Mouse (Mus musculus) spleen, postnatal 0 days (tissue): Measurements from ENCODE around the gene Olfr1392. TPM values are rescaled to one million over a fixed set of nuclear protein-coding genes. Genes with fewer than 3 reads are reported as not detected.

Experiments used
- polyA plus RNA-seq: library from polyadenylated mRNA; unstranded; fragments of >200 nt; fragmentation: Nextera tagmentation; extraction: Ambion mirVana; gene quantifications from 2 replicates; pipeline ENCODE4 v1.2.1, GENCODE M21; 2015

The Olfr1392 gene
- not detected in 2 replicates for polyA plus RNA-seq

GRCm38 (mm10) chr11:49284982-49285381 is at the start of gene Olfr1392:
Olfr1392 (plus strand) TSS chr11:49285282.

GRCm38 (mm10) chr11:49243727-49244594 is 41.1 kb upstream of the Olfr1392 start, which contains the start of gene Mgat1:
Mgat1 (plus strand) TSS chr11:49244191.

GRCm38 (mm10) chr11:49278222-49278621 is 6.9 kb upstream of the Olfr1392 start, which contains the start of gene Olfr1393:
Olfr1393 (plus strand) TSS chr11:49278304.

GRCm38 (mm10) chr11:49304441-49304840 is 19.4 kb downstream of the Olfr1392 start, which contains the start of gene Olfr10:
Olfr10 (plus strand) TSS chr11:49304741.

DNA sequence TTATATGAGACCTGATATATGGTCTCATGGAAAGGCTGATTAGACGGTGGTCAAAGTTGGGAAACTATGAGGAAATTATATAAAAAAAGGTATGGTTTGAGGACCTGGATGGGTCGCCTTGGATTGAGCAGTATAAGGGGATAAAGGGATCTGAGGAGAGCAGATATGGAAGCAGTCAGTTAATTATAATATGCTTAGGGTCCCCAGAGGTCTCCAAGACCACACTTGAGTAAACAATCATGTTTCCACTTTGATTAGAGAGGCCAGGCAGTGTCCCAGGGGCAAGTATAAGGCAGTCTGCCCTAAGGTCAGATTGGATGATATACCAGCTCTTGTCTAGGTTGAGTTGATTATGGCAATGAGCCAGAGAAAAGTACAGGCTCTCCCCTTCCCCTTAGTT is 37.4 kb downstream of the Olfr1392 start, which contains the start of gene Olfr1391:
Olfr1391 (plus strand) TSS at position 301 of the 400 bp plus-strand sequence.

GRCm38 (mm10) chr11:49334888-49335287 is 49.8 kb downstream of the Olfr1392 start, which contains the start of gene Olfr1390:
Olfr1390 (plus strand) TSS chr11:49335188.

Other genes starting within 250 kb of the Olfr1392 start
- 3.0 and 4.7 TPM in 2 replicates for gene 9930111J21Rik2, start 234.0 kb upstream of the Olfr1392 start, polyA plus RNA-seq
- 5.2 and 8.0 TPM in 2 replicates for gene Tgtp2, start 221.1 kb upstream of the Olfr1392 start, polyA plus RNA-seq
- gene Ifi47, start 208.7 kb upstream of the Olfr1392 start, polyA plus RNA-seq = 14.6 and 19.2 TPM in 2 replicates
- gene Olfr1396, start 170.4 kb upstream of the Olfr1392 start, polyA plus RNA-seq = 0.05 and 0.25 TPM in 2 replicates
- gene Olfr1395, start 143.0 kb upstream of the Olfr1392 start, polyA plus RNA-seq = not detected in 2 replicates
- not detected in 2 replicates for gene Olfr1394, start 130.9 kb upstream of the Olfr1392 start, polyA plus RNA-seq
- gene Btnl9, start 98.1 kb upstream of the Olfr1392 start, polyA plus RNA-seq = 2.3 and 3.0 TPM in 2 replicates
- gene Zfp62, start 82.0 kb upstream of the Olfr1392 start, polyA plus RNA-seq = 14.1 and 14.2 TPM in 2 replicates
- gene Mgat1, start 41.1 kb upstream of the Olfr1392 start, polyA plus RNA-seq = 41.9 and 46.3 TPM in 2 replicates
- 0.04 TPM in 1 of 2 replicates, not detected in the other for gene Olfr1393, start 7.0 kb upstream of the Olfr1392 start, polyA plus RNA-seq
- gene Olfr10, start 19.5 kb downstream of the Olfr1392 start, polyA plus RNA-seq = not detected in 2 replicates
- gene Olfr1391, start 37.5 kb downstream of the Olfr1392 start, polyA plus RNA-seq = not detected in 2 replicates
- not detected in 2 replicates for gene Olfr1390, start 49.9 kb downstream of the Olfr1392 start, polyA plus RNA-seq
- gene Olfr1389, start 137.8 kb downstream of the Olfr1392 start, polyA plus RNA-seq = not detected in 2 replicates
- 0.04 TPM in 1 of 2 replicates, not detected in the other for gene Olfr1388, start 151.3 kb downstream of the Olfr1392 start, polyA plus RNA-seq
- not detected in 2 replicates for gene Olfr1387, start 170.1 kb downstream of the Olfr1392 start, polyA plus RNA-seq
- gene Olfr1386, start 179.8 kb downstream of the Olfr1392 start, polyA plus RNA-seq = not detected in 2 replicates
- gene Olfr1385, start 203.8 kb downstream of the Olfr1392 start, polyA plus RNA-seq = not detected in 2 replicates
- gene Olfr1384, start 221.4 kb downstream of the Olfr1392 start, polyA plus RNA-seq = not detected in 2 replicates
- not detected in 2 replicates for gene Olfr1383, start 234.4 kb downstream of the Olfr1392 start, polyA plus RNA-seq
- not detected in 2 replicates for gene Olfr1382, start 243.0 kb downstream of the Olfr1392 start, polyA plus RNA-seq